Mouse (Mus musculus) frontal cortex, postnatal 10 days (tissue): ENCODE measurements around the gene Naa38.

Experiments
- DNase-seq, 2 experiments: peaks; one replicate each; pipeline ENCODE4 v3.0.0; 2022; ENCODE audit warnings: low spot score in 2 of 2, mixed read lengths in 1 of 2

The Naa38 gene

DNA sequence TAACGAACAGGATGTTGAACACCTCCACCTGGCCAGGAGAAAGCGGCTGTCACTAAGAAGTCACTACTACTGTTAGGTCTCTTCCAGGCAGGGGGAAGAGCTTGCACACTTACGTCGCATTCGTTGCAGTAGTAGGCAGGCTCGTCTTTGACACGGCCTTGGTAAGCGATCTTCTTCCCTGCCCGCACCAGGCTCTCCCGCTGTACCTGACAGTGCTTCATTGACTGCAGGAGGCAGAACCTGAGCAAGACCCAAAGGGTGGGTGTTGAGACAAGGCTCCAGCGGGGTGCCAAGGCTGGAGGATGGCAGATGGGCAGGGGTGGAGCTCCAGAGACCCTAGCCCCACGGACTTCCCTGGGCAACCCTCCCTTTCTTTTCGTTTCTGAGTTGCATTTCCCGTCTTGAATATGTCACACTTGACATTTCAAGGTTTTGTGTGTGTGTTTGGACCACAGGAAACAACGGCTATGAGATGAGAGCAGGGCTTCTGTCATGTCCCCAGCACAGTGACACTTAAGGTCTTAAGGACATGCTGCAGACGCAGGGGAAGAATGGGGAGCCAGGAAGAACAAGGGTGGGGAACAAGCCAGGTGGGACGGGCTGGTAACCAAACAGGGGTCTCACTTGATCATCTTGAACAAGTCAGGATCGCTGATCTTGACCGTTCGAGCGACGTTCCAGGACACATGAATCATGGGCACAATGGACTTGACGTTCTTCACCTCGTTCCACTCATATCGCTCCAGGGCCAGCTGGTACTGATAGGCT is 5.0 kb downstream of the Naa38 start:
- DNase-seq: no peak

DNA sequence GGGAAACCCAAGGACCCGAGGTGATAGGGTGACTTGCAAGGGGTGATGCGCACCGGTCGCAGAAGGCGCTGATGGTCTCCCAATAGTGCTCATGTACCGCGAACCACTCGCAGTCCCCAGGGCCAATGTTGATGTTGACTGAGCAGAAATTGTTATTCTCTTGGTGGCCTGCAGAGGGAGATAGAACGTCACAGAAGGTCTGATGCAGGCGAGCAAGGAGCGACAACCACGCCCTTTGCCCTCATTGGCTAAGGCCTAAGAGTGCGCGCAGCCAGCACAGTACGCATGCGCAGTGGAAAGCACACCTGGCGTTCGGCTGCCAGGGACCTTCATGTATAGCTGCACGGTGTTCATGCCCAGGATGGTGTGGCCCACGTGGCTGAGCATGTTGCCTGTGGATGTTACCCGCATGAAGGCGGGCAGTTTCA is 5.9 kb downstream of the Naa38 start:
- DNase-seq: peak; percentile 84

DNA sequence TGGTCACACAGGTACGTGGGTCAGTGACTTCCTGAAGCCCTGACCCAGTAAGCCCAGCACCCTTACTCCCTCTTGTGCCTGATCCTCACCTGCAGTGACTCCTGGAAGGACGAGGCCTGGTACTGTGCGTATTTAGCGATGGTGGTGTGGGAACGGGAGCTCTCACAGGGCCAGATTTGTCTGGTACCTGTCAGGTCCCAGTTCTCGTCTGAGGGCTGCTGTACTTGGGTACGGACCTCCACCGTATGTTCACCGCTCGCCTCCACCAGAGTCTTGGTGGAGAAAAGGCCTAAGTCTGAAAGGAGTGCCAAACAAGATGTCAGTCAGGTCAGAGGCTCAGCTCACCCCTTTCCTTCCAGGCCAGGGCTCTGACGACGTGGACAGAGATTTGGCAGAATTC is 6.7 kb downstream of the Naa38 start:
- no peak for DNase-seq

DNA sequence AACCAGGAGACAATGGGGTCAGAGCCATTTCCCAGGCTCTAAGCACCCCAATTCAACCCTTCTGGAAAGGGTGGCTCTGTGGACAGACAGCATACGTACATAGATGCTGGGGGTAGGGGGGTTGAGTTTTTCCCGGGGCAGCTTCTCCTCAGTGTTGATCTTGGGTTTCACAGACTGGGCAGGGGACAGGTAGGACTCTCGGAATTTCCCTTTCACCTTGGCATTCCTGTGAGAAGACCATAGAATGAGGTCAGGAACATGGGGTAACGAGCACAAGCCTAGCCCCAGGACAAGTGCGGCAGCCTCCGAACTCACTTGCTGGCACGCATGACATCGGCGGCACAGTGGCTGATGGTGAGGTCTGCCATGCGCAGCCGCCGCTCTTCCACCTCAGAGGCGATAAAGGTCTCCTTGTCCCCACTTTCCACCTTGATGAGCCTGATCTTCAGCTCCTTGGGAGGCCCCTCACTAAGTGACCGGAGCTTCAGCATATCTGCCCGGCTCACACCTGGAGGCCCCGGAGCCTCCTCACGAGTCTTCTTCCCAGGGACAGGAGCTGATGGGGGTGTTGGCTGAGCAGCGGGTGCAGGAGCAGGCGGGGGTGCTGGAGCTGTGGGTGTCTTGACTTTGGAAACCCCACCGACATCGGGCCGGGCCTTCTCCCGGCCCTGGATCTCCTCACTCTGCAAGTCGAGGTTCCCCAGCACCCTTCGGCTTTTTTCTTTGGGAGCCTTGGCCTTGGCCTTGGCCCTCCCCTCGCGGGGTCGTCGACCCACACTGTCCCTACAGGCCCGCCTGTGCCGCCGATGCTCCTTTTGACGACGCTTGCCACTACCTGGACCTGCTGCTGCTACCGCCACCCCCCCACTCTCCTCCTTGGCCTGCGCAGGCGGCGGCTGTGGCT is 8.7 kb downstream of the Naa38 start:
- no peak for DNase-seq

DNA sequence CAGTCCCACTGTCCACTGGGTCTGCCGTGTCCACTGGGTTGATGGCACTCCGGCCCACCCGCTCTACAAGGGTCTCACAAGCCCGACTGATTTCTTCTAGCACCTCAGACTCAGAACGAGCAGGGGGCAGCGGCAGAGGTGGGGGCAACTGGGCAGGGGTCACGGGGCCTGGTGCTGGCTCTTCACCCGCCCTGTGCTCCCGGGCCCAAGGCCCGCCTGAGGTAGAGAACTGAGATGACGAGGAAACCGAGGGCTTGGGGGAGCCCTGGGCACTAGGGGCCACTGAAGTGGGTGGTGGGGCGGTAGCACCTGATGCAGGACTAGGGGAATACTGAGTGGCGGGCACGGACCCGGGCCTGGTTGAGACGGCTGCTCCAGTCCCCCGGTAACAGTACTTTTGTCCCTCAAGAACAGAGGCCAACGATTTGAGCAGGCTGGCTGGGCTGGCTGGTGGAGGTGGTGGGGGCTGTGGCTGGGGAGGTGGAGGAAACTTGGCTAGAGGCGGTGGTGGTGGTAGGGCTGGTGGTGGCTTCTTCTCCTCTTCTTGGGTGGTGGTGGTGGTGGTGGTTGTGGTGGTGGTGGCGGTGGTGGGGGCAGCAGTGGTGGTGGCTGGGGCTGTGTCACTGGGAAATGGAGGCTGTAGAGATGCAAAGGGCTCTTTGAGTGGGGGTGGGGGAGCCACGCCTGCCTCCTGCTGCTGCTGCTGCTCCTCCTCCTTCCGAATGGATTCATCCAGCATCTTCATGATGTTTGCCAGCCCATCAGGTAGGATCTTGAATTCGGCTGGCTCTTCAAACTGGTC is 9.5 kb downstream of the Naa38 start:
- DNase-seq: no peak

DNA sequence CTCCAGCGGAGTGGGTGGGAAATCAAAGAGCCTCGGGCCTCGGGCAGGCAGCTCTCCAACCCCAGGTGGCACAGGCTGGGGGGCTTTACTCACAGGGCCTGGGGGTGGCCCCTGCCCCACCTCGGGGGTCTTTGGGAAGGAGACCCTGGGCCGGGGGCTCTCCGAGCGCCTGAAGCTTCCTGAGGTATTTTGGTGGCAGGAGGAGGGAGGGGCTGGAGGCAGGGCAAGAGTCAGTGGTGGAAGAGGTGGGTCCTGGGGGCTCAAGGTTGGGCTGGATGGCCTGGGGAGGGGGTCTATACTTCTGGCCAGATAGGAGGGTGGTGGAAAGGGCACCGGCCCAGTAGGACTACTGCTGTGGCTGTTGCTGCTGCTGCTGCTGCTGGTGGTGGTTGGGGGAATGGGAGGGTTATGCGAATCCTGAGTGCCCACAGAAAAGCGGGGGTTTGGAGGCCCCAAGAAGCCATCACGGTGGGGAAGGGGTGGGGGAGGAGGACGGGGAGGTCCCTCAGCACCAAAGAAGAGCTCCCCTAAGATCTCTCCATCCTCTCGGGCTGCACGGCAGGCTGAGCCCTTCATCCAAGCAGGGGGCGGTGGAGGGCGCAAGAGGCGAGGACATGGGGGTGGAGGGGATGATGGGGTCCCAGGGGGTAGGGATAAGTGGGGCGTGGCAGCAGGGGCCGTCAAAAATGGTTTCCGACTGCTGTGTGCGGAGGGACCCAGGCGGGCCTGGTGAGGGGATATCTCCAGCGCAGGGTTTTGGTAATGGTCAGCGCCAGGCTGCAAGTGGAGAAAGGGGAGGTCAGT is 10.3 kb downstream of the Naa38 start:
- no peak for DNase-seq

DNA sequence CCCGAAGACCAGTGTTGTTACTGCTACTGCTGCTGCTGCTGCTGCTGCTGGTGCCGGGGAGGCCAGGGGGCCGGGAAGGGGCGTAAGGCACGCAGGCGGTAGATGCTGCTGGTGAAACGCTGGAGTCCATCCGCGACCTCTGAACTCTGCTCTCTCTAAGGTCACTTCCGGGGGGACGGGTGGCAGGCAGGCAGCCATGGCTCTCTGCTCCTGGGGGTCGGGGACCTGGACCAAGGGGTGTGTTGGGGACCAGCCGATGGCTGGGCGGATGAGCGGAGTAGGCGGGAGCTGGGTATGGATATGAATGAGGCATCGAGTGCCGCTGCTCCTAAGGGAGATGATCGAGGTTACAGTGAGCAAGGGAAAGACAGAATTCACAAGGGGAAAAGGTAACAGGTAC is 11.0 kb downstream of the Naa38 start:
- DNase-seq: no peak

DNA sequence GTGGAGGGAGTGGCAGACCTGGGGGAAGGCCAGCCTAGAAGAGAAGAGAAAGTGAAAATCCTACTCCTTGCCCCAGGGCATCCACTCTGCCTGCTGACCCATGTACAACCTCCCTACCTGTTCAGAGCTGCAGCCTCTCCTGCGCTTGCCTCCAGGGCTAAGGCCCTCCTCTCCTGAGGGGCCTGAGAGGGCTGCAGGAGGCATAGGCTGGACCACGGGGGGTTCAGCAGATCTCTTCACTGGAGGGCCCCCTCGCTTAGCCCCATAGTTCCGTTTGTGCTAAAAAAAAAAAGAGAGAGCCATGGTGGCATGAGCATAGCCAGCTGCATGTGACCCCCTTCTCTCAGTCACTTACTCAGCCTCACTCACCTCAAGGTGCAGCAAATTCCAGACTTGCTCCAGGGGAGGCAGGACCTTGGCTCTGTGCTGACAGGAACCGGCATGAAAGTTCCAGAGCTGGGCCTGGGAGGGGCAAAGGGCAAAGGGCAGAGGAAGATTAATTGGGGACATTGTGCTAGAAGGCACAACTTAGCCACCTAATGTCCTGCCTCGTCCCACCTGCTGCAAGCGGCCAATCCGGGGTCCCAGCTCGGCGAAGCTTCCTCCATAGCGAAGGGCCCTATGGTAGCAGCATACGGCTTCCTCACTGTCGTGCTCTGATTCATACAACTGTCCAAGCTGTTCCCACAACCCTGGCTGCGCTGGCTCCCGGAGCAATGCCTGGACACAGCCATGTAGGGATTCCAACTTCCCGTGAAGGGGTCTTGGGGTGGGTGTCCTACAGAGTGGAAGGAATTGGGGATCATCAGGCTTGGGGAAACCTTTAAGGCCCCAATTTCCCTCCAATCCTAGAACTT is 11.8 kb downstream of the Naa38 start:
- no peak for DNase-seq

DNA sequence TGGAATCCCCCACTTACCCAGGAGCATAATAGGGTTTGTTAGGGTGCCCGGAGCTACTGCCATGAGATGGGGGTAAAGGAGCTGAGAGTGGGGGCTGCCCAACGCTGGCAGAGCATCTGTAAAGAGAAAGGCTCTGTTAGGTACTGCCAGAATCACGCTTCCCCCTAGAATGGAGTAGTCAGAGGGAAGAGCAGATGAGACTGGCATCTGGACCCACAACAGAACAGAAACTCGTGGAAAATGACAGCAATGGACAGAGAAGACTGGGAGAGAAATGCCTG is 12.4 kb downstream of the Naa38 start:
- DNase-seq: no peak

DNA sequence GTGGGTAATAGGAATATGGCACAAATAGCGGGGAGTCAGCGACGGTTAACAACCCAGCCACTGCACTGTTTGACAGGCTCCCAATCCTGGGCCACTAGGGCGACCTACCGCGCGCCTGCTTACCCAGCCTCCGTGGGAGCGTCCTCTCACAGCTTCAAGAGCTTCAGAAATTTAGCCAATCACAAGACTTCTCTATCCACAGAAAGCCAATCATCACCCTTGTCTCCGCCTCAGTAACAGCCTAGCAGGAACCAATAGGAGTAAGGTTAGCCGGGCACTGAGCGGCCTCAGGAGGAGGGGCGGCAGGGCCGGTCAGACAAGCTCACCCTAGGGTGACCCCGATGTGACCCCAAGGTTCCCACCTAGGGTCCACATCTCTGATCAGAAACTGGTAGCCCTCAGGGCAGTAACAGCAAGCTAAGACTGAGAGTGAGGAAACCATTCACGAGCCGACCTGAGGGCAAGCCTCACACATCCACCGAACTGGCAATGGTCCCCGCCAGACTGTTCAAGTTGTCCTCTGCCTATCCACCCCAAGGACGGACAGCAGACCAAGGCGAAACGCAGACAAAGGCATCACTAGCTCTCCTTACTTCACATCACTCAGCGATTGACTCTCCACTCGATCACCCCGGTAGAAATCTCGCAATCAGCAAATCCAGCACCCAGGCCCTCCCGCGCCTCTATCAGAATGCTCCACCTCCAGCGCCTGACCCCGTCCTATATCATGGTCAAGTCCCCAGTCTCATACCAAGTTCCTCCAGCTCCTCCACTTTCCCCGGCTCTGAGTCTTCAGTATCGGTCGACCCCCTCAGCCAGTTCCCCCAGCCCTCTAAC is 13.5 kb downstream of the Naa38 start:
- peak; percentile 80 to 85 for DNase-seq

DNA sequence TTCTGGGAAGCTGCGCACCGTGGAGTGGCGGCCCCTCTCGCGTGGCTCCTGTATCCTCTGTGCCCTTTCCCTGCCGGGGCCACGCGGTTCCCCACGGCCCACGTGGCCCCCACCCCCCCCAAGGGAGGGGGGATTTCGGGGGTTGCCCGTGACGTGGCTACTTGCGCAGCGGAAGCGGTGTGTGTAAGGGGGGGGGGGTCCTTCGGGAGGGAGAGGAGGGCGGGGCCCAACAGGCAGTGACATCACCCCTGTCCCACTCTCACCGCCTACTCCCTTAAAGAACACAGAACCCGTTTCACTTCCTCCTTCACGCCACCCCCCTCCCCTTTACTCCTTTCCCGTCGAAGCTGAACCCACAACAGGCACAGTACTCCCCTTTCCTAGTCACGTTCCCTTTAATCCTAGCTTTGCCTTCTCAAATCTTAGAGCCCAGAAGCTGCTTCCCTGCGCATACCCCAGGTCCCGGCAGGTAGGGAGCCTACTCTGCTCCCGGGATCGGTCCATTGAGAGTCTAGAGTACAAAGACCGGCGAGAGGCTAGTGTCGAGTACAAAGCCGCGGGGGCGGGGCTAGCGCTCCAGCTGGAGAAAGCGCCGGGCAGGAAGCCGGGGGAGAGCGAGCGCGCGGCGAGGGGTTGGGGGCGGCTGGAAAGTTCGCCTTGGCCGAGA is 14.2 kb downstream of the Naa38 start:
- DNase-seq: peak; percentile 78 to 80

DNA sequence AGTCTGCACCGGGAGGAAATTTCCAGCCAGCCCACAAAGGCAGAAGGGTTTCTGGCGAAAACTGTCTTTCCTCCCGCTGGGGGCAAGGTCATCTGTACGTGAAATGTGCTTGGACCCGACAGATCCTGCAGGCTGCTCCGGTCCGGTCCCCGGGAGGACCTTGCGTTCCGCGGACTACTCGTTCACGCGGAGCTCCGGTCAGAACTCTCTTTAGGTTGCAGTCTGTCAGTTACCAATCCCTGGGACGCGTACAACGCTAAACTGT is 14.7 kb downstream of the Naa38 start:
- no peak for DNase-seq

DNA sequence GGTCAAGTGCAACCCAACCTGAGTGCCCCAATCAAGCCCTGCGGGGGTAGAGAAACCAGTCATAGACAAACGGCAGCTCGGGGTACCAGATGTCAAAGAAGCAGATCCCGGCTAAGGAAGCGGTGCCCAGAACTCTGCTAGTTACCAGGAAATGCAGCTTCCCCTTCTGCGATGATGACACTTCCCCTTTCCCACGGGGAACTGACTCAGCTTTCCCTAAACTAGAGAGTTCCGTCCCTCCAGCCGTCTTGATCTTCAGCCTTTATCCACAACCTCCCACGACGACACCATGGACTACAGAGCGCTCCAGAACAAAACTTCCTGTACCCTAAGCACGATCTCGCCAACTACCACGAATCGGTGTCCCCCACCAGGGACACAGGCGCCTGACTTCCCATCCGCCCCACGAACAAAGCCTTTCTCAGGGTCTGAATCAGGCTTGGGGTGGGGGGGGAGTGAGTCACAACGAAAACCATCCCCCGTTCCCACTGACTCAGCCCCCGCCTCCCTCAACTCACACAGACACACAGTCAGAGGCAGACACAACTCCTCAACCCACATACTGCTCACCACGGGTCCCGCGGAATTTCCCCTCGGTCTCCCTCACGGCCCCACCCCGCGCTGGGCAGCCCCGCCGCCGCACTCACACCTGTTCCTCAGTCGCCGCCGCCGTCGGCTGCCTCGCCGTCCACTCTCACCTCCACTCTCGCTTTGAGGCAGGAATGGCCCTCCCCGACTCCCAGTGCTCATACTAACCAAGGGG is 15.2 kb downstream of the Naa38 start:
- DNase-seq: peak in 1 of 2 experiments; percentile 74

DNA sequence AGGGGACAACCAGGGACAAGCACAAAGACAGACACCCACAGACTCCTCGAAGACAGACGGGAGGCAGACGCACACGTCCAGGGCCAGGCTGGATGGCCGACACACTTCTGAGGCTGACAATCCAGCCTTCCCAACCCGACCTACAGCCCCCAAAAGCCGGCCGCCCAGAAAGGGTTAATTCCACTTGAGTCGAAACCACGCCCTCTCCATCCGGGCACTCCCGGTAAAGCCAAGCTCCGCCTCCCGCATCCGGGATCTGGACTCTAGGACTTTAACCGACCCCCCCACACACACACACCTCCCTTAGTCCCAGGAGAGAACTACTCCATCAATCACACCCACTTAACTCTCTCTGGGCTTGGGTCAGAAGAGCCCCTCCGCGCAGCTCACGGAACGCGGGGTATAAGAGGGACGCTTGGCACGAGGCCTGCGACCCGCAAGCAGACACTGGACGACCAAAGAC is 15.8 kb downstream of the Naa38 start:
- DNase-seq: peak; percentile 92 to 95

DNA sequence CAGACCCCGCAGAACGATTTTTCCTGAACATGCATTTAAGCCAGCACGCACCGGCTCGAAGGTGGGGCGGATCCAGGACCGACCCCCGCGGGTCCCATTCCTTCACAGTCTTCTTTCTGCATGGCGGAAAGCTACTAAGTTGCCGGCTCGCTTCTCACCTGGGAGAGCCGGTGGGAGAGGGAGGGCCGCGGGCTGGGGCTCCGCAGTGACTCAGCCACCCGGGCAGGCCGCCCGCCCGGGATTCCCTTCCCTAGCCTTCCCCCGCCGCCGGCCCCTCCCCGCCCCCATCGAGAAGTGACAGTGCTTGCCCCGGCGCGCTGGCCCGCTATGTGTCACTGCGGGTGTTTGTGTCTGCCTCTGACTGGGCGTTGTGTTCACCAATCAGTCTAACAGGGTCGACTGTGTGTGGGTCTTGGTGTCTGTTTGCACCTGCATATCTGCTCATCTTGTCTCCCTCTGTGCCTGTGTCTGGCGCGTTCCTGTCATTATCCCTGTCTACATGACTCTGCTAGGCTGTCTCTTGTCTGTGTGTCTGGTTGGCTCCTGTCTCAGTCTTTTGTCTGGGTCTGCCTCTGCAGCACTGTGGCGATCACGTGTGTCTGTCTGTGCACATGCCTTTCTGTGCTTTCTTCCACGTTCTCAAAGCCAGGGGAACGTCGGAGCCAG is 16.4 kb downstream of the Naa38 start:
- DNase-seq: peak in 1 of 2 experiments; percentile 61

DNA sequence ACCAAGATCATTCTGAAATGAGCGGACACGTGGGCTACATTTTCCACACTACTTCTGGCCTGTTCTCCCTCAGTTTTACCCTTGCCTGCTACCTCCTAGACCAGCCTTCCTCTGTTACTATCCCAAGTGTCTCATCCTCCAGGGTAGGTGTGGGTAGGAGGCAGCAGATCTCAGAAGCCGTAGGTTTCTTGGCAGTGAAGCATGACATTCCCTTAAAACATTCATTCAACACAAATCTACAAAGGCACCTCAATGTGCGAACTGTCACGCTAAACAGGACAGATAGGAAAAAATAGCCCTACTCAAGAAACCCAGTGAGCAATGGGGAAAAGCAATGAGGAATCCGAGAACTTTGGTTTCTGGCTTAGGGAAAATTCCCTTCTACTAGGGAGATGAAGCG is 17.3 kb downstream of the Naa38 start:
- no peak for DNase-seq

DNA sequence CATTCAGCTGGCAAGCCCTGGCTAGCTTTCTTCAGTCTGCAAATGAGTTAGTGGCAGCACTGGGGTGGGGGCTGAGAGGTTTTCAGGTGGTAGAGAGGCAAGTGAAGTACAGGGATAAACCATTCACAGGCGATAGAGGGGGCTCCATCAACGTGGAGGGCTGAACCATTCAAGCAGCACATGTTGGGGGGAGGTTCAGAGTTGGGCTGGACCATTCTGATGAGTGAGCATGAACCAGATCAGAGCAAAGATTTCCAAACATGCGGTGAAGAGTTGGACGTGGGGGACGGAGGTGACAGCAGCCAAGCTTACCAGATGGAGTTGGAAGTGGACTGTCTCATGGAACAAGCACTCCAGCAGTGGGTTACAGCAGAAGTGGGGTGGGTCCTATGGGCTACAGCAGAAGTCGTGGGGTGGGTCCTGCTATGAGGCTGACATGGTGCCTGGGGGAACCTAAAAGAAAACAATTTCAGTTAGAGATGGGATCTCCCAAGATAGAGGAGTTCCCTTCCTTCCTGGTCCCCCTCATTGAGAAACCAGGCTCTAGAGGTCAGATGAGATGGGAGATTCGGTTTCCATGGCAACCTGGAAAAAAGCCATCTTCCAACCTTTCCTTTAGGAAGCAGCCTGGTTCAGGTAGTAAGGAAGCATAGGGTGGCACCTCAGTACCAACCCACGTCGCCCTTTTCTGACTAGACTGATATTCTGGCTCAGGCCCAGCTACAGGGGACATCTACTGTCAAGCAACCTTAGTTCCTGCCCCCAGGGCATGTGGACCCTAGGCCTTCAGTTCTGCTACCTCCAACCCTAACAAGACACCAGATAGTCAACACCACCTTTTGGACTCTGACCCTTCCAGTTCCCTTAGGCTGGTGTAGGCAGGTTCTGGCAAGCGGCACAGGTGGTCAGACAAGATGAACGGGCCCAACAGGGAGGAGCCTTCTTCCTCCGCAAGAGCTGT is 18.2 kb downstream of the Naa38 start, which contains the start of gene Kdm6b:
TSS of gene Kdm6b (minus strand) at position 455 of the 961 bp plus-strand sequence.
- peak; percentile 52 to 69 for DNase-seq
